Mouse (Mus musculus) kidney, adult 2 months (tissue): ENCODE results near the gene Klhdc8a.

Experiments
- CTCF ChIP-seq: fragments of 200-500 bp; conservative IDR thresholded peaks from 2 replicates; pipeline ENCODE4 v1.5.1; 2011; ENCODE audit warnings: low read depth, mild to moderate bottlenecking, control low read depth, low read length, moderate library complexity, mixed read lengths; ENCODE audit not compliant: insufficient read depth, insufficient read length
- POLR2A ChIP-seq: fragments of 200-500 bp; IDR thresholded peaks from one replicate; pipeline ENCODE4 v1.6.1; 2011; ENCODE audit warnings: low read depth, low read length, control low read depth

DNA sequence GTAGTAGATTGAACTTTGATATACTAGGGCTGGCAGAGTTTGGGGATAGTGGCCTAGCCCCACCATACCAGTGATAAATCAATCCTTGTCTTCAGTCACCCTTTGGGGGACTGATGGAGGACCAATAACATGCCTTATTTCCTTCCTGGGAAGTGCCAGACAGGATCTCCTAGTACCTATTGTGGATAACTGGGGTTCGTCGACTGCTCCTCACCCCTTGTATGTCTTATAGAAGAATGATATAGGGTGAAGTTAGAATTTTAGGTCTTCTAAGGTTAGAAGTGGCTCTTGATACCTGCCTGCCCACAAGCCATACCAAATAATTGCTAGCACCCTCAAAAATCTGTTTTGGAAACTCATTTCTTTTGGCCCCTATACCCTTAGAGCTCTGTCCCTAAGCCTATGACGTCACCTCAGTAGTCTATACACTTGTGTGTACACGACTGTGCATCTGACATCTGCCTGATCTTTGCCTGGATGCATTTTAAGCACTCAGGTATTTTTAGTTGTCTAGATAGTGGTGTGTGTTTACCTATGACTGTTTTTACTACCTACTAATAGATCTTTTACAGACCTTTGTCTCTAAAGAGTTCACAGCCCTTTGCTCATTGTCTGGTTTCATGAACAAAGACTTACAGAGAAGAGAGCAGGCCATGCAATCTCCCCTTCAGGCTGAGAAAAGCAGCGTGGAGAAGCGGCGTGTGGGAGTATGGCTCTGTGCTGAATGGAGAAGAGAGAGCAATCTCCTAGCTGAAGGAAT is 23.6 kb downstream of the Klhdc8a start:
- TF ChIP-seq CTCF = no peak
- TF ChIP-seq POLR2A = no peak
